Mouse (Mus musculus) adrenal gland, adult 8-10 months (tissue): ENCODE measurements around the gene Dpep1. TPM values are rescaled to one million over a fixed set of nuclear protein-coding genes. Genes with fewer than 3 reads are reported as not detected.
"Not testable (repeated sequence)": the region's sequence is repeated elsewhere in the genome, so short reads cannot be mapped to it uniquely, and the experiment has no call there.

Source experiments
- DNase-seq: peaks from one replicate; pipeline ENCODE4 v3.0.0; 2022
- total RNA-seq, 4 experiments: library from RNA; stranded (reverse); gene quantifications; 2 replicates each; pipeline ENCODE4 v1.2.4; 2022

Gene Dpep1
- 10 to 100 TPM; 40.8 to 52.6 (median 41.6) TPM for total RNA-seq

- DNase-seq = no peak
Measured at GRCm38 (mm10) chr8:123185566-123186409, at the start of gene Dpep1. Gene Dpep1, plus strand, starts transcription at chr8:123186242.

- no peak for DNase-seq
Measured at GRCm38 (mm10) chr8:123136287-123136686, 49.8 kb upstream of the Dpep1 start.

- no peak for DNase-seq
Measured at GRCm38 (mm10) chr8:123137645-123138077, 48.4 kb upstream of the Dpep1 start.

GRCm38 (mm10) chr8:123138741-123139140, 47.3 kb upstream of the Dpep1 start:
- no peak for DNase-seq

- peak; percentile 79 for DNase-seq
Measured at GRCm38 (mm10) chr8:123141741-123142462, 44.1 kb upstream of the Dpep1 start.

- DNase-seq = no peak
Measured at GRCm38 (mm10) chr8:123145279-123145678, 40.8 kb upstream of the Dpep1 start.

GRCm38 (mm10) chr8:123146390-123146789, 39.7 kb upstream of the Dpep1 start:
- no peak for DNase-seq

GRCm38 (mm10) chr8:123150737-123151171, 35.3 kb upstream of the Dpep1 start:
- no peak for DNase-seq

- DNase-seq = no peak
Measured at GRCm38 (mm10) chr8:123155177-123155576, 30.9 kb upstream of the Dpep1 start.

GRCm38 (mm10) chr8:123156070-123156773, 29.8 kb upstream of the Dpep1 start:
- no peak for DNase-seq

GRCm38 (mm10) chr8:123157888-123158465, 28.1 kb upstream of the Dpep1 start, which contains the start of gene Sult5a1:
Gene Sult5a1, minus strand, starts transcription at chr8:123158315.
- DNase-seq = no peak

- DNase-seq = peak; percentile 58
Measured at GRCm38 (mm10) chr8:123181391-123181790, 4.7 kb upstream of the Dpep1 start.

- no peak for DNase-seq
Measured at GRCm38 (mm10) chr8:123188006-123188405, 2.0 kb downstream of the Dpep1 start.

GRCm38 (mm10) chr8:123188841-123189240, 2.8 kb downstream of the Dpep1 start:
- no peak for DNase-seq

GRCm38 (mm10) chr8:123190678-123191077, 4.6 kb downstream of the Dpep1 start:
- peak; percentile 60 for DNase-seq

- no peak for DNase-seq
Measured at GRCm38 (mm10) chr8:123191908-123192307, 5.9 kb downstream of the Dpep1 start.

- no peak for DNase-seq
Measured at GRCm38 (mm10) chr8:123193771-123194170, 7.7 kb downstream of the Dpep1 start.

GRCm38 (mm10) chr8:123197016-123197415, 11.0 kb downstream of the Dpep1 start:
- DNase-seq = not testable (repeated sequence)

GRCm38 (mm10) chr8:123199864-123200263, 13.8 kb downstream of the Dpep1 start:
- no peak for DNase-seq

- DNase-seq = no peak
Measured at GRCm38 (mm10) chr8:123202288-123202687, 16.2 kb downstream of the Dpep1 start.

- no peak for DNase-seq
Measured at GRCm38 (mm10) chr8:123203571-123203970, 17.5 kb downstream of the Dpep1 start.

- DNase-seq = no peak
Measured at GRCm38 (mm10) chr8:123211876-123212275, 25.8 kb downstream of the Dpep1 start.
